Mouse (Mus musculus): Measurements from ENCODE around the gene Natd1.

- TF ChIP-seq CTCF (IDR thresholded peaks at IDR 0.05; ENCODE audit: borderline replicate concordance, extremely low read depth, insufficient read depth, insufficient read length): no peak
- no peak for TF ChIP-seq POLR2A (IDR thresholded peaks at IDR 0.05; ENCODE audit: borderline replicate concordance, extremely low read depth, insufficient read depth, insufficient read length, poor library complexity, severe bottlenecking)
These were observed 2.0 kb downstream of the Natd1 start for GRCm38 (mm10) chr11:60912525-60912973.

Data from brain, embryonic 14.5 days (tissue).